Mouse (Mus musculus) intestine, embryonic 14.5 days (tissue): Measurements from ENCODE around the gene Plcb4. TPM values are rescaled to one million over a fixed set of nuclear protein-coding genes. Genes with fewer than 3 reads are reported as not detected.

Experiments
- ATAC-seq: fragments of 200-750 bp; cut with Nextera tagmentation; replicated peaks from 2 replicates; pipeline ENCODE4 v1.8.0; 2017; ENCODE audit warnings: low read depth, moderate number of reproducible peaks, moderate TSS enrichment, moderate library complexity; ENCODE audit not compliant: low FRiP score, low TSS enrichment
- DNase-seq: peaks from one replicate; pipeline ENCODE4 v3.0.0-alpha.2; 2018; ENCODE audit warnings: low spot score
- H3K27ac ChIP-seq: fragments of 300-500 bp; sonication (generic); 2 replicates; pipeline ENCODE4 v1.5.1; 2014; ENCODE audit warnings: low read depth, mild to moderate bottlenecking, control low read depth
- H3K27me3 ChIP-seq: fragments of 300-500 bp; sonication (generic); replicated peaks from 2 replicates; pipeline ENCODE4 v1.6.1; 2014; ENCODE audit warnings: low read length, control low read depth; ENCODE audit not compliant: control insufficient read depth, insufficient read depth
- H3K36me3 ChIP-seq: fragments of 300-500 bp; sonication (generic); 2 replicates; pipeline ENCODE4 v1.6.1; 2014; ENCODE audit warnings: low read length, control low read depth; ENCODE audit not compliant: control insufficient read depth, insufficient read depth
- H3K4me1 ChIP-seq: fragments of 300-500 bp; sonication (generic); replicated peaks from 2 replicates; pipeline ENCODE4 v1.6.1; 2014; ENCODE audit warnings: low read length, control low read depth, mixed read lengths; ENCODE audit not compliant: control insufficient read depth, insufficient read depth
- H3K4me2 ChIP-seq: fragments of 300-500 bp; sonication (generic); 2 replicates; pipeline ENCODE4 v1.6.1; 2014; ENCODE audit warnings: low read length
- H3K4me3 ChIP-seq: fragments of 300-500 bp; sonication (generic); 2 replicates; pipeline ENCODE4 v1.5.1; 2014; ENCODE audit warnings: low read depth, low read length, control low read depth, mixed read lengths
- H3K9ac ChIP-seq: fragments of 300-500 bp; sonication (generic); 2 replicates; pipeline ENCODE4 v1.6.1; 2014; ENCODE audit warnings: mild to moderate bottlenecking, low read length
- H3K9me3 ChIP-seq: fragments of 300-500 bp; sonication (generic); 2 replicates; pipeline ENCODE4 v1.6.1; 2016; ENCODE audit warnings: low read length, control low read depth; ENCODE audit not compliant: control insufficient read depth
- WGBS: fragments of 180-500 bp; shearing (Covaris S2); extraction: QIAGEN DNeasy Blood & Tissue Kit; methylation state at CpG from one replicate; pipeline ENCODE4 v1.1.7; 2014; 5-methylcytosine and 5-hydroxymethylcytosine counted together
- polyA plus RNA-seq: library from polyadenylated mRNA; unstranded; fragments of >200 nt; fragmentation: Nextera tagmentation; extraction: Ambion mirVana; gene quantifications from 2 replicates; pipeline ENCODE4 v1.2.1, GENCODE M21; 2014

The Plcb4 gene
- polyA plus RNA-seq, 1 experiment from 2014 or later, result 19.4 TPM

DNA sequence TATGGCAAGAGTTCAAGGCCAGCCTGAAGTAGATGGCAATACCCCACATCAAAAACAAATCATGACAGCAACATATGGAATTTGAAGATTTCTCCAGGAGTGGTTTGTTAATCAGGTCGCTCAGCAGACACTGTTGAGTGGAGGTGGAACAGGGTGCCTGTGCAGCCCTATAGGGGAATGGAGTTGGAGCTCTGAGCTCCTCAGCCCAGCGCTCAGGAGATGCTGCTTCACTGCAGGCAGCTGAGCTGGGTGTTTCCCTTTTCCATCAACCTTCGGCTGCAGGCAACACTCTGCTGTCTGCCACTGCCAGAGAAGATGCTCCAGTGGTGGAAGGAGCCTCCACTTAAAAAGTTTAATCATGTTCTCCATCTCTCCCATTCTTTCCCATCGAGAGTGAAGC is 149.5 kb downstream of the Plcb4 start:
- WGBS, result 72% methylated on average over 4 of the region's 4 CpGs
- H3K9me3 ChIP-seq, result no peaks in the 10 kb centered on the region
- ATAC-seq, result no peak

DNA sequence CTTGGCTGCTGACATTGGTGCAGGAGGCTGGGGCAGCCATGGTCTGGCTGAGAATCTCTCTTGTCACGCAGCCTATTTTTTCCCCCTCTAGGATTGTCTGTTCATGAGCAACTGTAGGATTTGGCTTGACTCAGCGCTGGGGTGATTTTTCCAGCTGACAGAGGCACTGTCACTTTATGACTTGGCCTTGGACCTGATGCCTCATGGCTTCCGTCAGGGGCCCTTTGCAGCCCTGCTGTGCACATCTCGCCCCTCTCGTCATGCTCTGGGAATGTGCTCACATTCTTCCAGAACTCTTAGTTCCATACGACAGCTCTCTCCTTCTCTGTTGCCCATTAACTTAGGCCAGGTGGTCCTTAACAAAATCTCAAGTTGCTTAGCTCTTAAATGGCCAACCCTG is 152.0 kb downstream of the Plcb4 start:
- Histone ChIP-seq H3K4me2 (no peak overlapping the region), H3K27ac (no peak overlapping the region), H3K36me3 (no peaks in the 10 kb centered on the region), H3K27me3 (no peaks in the 10 kb centered on the region), H3K4me1 (peaks cover 3% of the 10 kb centered on the region; the same call in 1 of the 2 replicates), H3K4me3 (no peak overlapping the region), H3K9ac (no peak overlapping the region), H3K9me3 (no peaks in the 10 kb centered on the region)
- ATAC-seq (no peak), DNase-seq (no peak)
- WGBS, result 58% methylated on average over 6 of the region's 6 CpGs

More for the DNA sequence above, 149.5 kb downstream of the Plcb4 start:
- Histone ChIP-seq H3K36me3 (no peaks in the 10 kb centered on the region), H3K4me2 (no peak overlapping the region), H3K9ac (no peak overlapping the region), H3K4me1 (peaks cover 3% of the 10 kb centered on the region; the same call in 1 of the 2 replicates), H3K27me3 (no peaks in the 10 kb centered on the region), H3K27ac (no peak overlapping the region), H3K4me3 (no peak overlapping the region)
- no peak for DNase-seq

DNA sequence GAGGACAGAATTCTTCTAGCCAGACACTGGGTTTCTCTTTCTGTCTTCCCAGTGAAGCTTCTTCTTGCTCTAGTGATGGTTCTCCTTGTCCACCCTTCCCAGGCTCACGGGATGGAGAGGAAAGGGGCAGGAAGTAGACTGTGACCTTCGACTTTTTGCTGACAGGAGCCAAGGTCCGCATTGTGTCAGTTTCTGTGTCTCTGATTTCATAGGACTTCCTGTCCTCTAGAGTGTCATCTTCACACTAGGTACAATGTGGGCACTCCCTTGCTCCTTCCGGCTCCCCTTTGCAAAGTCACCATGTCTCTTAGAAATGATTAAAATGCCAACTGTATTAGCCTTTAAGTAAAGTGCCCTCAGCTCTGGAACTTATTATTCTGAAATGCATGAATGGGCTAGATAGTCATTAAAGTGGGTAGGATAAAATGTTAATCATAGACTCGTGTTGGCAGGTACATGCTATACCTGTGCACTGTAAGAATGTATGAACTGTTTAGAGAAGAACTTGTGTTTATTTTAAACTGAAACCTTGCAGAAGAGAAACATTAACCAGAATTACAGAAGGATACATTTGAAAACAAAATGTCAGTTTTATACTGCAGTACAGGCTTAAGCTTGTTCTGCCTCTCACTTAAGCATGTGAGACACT is 152.8 kb downstream of the Plcb4 start:
- no peak overlapping the region for H3K4me2 ChIP-seq
- 45% methylated on average over 5 of the region's 5 CpGs for WGBS
- no peak overlapping the region for H3K4me3 ChIP-seq
- no peaks in the 10 kb centered on the region for H3K36me3 ChIP-seq
- H3K9me3 ChIP-seq, result no peaks in the 10 kb centered on the region
- DNase-seq (no peak), ATAC-seq (peak; percentile 62; the same call in 1 of the 2 replicates)
- no peak overlapping the region for H3K9ac ChIP-seq
- peaks cover 3% of the 10 kb centered on the region; the same call in 1 of the 2 replicates for H3K4me1 ChIP-seq
- H3K27ac ChIP-seq, result peak overlapping the region; percentile 23; the same call in 1 of the 2 replicates
- H3K27me3 ChIP-seq, result no peaks in the 10 kb centered on the region

DNA sequence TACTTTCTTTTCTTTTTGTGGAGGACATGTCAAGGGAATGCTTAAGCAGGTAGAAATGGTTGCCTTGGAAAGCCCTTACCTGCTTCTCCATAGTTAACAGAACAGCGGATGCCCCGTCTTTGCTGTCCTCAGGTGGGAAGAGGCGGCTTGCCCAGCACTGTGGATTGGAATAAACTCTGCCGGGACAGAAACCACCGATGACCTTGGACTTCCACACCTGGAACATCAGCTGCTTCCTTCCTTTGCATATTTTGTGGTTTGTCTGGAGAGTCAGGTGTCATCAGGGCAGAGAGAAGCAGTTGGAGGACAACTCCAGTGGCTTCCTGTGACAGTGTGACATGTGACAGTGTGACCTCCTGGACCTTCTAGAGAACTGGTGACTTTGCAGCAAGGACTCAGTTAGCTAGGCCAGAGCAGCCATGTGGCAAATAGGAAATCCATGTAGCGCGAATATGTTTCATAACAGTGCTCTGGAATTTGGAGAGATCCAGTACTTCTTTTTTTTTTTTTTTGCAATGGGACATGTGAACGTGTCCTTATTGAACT is 154.0 kb downstream of the Plcb4 start:
- Histone ChIP-seq H3K4me1 (peaks cover 3% of the 10 kb centered on the region; the same call in 1 of the 2 replicates), H3K9me3 (no peaks in the 10 kb centered on the region), H3K9ac (no peak overlapping the region), H3K4me3 (no peak overlapping the region), H3K4me2 (no peak overlapping the region), H3K27me3 (no peaks in the 10 kb centered on the region), H3K27ac (no peak overlapping the region), H3K36me3 (no peaks in the 10 kb centered on the region)
- WGBS, result 91% methylated on average over 8 of the region's 8 CpGs
- ATAC-seq (no peak), DNase-seq (no peak)

DNA sequence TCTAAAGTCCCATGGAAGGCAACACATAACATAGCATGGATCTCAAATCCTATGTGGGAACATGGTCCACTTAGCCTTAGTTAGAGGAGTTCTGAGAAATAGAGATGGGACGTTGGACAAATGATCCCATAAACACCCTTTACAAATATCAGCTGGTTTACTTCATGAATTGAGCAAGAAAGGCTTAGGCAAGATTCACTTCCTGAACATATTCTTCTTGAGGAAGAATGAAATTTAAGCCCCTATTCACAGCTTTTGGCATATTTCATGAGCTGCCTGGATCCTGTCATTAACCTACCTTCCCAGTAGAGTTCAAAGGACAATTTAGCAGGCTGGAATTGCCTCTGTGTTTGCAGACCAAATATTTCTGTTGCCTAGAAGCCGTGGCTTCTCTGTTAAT is 161.9 kb downstream of the Plcb4 start:
- Histone ChIP-seq H3K9ac (no peak overlapping the region), H3K4me2 (no peak overlapping the region), H3K36me3 (no peaks in the 10 kb centered on the region), H3K9me3 (no peaks in the 10 kb centered on the region), H3K27ac (no peak overlapping the region), H3K4me3 (no peak overlapping the region), H3K27me3 (no peaks in the 10 kb centered on the region), H3K4me1 (no peaks in the 10 kb centered on the region)
- DNase-seq (no peak), ATAC-seq (no peak)
- 37% methylated on average over 2 of the region's 2 CpGs for WGBS

DNA sequence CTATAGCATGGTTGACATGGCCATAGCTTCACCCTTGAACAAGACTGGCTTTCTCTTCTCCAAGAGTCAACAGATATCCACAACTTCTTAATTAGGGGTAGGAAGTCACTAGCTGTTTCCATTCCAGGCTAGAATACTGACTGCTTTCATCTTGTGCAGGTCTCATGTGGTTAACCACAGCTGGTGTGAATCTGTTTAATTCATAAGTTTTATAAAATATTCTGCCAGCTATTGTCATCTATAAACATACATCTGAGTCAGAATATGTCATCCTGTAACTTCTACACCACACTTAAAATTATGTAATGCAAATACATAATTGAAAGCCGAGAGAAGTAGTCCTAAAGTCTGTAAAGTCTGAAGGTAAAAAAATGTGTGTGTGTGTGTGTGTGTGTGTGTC is 164.9 kb downstream of the Plcb4 start:
- no peaks in the 10 kb centered on the region for H3K36me3 ChIP-seq
- no peak overlapping the region for H3K4me2 ChIP-seq
- no peaks in the 10 kb centered on the region for H3K4me1 ChIP-seq
- H3K9me3 ChIP-seq, result no peaks in the 10 kb centered on the region
- no peak overlapping the region for H3K9ac ChIP-seq
- ATAC-seq, result no peak
- 90% methylated on average over 1 of the region's 1 CpGs for WGBS
- no peak overlapping the region for H3K4me3 ChIP-seq
- no peaks in the 10 kb centered on the region for H3K27me3 ChIP-seq
- no peak overlapping the region for H3K27ac ChIP-seq
- no peak for DNase-seq

DNA sequence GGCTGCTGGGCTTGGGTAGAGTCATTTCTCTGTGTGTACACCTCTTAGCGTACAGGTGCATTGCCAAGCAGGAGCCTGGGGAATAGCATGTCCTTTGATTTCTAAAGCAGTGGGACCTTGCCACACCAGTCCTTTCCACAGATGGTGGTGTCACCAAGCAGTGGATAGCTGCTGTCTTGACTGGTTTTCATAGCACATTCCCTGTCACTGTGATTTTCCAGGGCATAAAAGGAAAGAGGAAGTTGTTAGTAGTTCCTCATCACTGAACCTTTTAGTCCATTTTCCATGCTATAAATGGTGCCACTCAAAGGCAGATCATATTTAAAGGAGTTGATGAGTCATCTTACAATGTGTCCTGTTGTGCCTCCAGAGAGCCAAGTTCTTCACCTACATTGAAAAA is 165.9 kb downstream of the Plcb4 start:
- H3K4me1 ChIP-seq, result no peaks in the 10 kb centered on the region
- no peak overlapping the region for H3K4me3 ChIP-seq
- 93% methylated on average over 1 of the region's 1 CpGs for WGBS
- no peaks in the 10 kb centered on the region for H3K9me3 ChIP-seq
- H3K27me3 ChIP-seq, result no peaks in the 10 kb centered on the region
- no peak for DNase-seq
- no peaks in the 10 kb centered on the region for H3K36me3 ChIP-seq
- H3K27ac ChIP-seq, result no peak overlapping the region
- no peak for ATAC-seq
- H3K9ac ChIP-seq, result no peak overlapping the region
- H3K4me2 ChIP-seq, result no peak overlapping the region

DNA sequence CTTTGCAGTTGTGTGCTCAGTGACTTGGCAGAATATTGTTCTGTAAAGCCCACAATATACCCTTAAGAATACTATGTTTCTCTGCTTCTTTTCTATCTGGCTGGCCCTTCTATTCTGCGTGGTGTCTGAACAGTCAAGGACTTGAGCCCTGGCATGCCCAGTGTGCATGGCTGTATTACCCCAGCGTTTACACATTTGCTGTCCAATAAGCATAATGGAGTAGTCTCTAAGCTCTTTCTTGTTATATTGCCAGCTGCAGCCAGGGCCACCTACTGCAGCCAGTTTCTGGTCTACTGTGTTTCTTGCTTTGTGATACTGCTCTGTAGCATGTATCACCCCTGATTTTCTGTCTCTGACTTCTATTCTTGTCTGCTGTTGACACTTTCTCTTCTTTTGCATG is 166.8 kb downstream of the Plcb4 start:
- no peak overlapping the region for H3K4me2 ChIP-seq
- no peaks in the 10 kb centered on the region for H3K27me3 ChIP-seq
- H3K9ac ChIP-seq, result no peak overlapping the region
- no peak overlapping the region for H3K4me3 ChIP-seq
- 70% methylated on average over 2 of the region's 2 CpGs for WGBS
- DNase-seq (no peak), ATAC-seq (no peak)
- H3K27ac ChIP-seq, result no peak overlapping the region
- no peaks in the 10 kb centered on the region for H3K9me3 ChIP-seq
- H3K36me3 ChIP-seq, result no peaks in the 10 kb centered on the region
- no peaks in the 10 kb centered on the region for H3K4me1 ChIP-seq
